Mouse (Mus musculus) E14TG2a.4 (cell line): Measurements from ENCODE around the gene Man2a1.

Source experiments
- H3K27me3 ChIP-seq: 2 replicates; pipeline ENCODE4 v1.6.1; 2014; ENCODE audit warnings: low read length, control low read depth; ENCODE audit not compliant: insufficient read depth
- H3K36me3 ChIP-seq: 2 replicates; pipeline ENCODE4 v1.6.1; 2014; ENCODE audit warnings: low read length, control low read depth; ENCODE audit not compliant: insufficient read depth
- H3K4me1 ChIP-seq: replicated peaks from 2 replicates; pipeline ENCODE4 v1.6.1; 2014; ENCODE audit warnings: low read depth, low read length, control low read depth
- H3K4me3 ChIP-seq: replicated peaks from 2 replicates; pipeline ENCODE4 v1.5.1; 2014; ENCODE audit warnings: mild to moderate bottlenecking, low read length
- H3K9me3 ChIP-seq: 2 replicates; pipeline ENCODE4 v1.6.1; 2014; ENCODE audit warnings: low read length, control low read depth
- CTCF ChIP-seq: conservative IDR thresholded peaks from 2 replicates; pipeline ENCODE4 v1.5.1; 2014; ENCODE audit warnings: low read length
- NANOG ChIP-seq: IDR thresholded peaks from 2 replicates; pipeline ENCODE4 v1.6.1; 2014; ENCODE audit warnings: borderline replicate concordance, low read length, mixed read lengths
- POU5F1 ChIP-seq: IDR thresholded peaks from 2 replicates; pipeline ENCODE4 v1.6.1; 2014; ENCODE audit warnings: low read length, borderline replicate concordance

Man2a1 gene

GRCm38 (mm10) chr17:64792076-64792475 lies 191.5 kb downstream of the Man2a1 start:
- Histone ChIP-seq H3K36me3 (no peaks in the 10 kb centered on the region), H3K4me3 (no peak overlapping the region)

DNA sequence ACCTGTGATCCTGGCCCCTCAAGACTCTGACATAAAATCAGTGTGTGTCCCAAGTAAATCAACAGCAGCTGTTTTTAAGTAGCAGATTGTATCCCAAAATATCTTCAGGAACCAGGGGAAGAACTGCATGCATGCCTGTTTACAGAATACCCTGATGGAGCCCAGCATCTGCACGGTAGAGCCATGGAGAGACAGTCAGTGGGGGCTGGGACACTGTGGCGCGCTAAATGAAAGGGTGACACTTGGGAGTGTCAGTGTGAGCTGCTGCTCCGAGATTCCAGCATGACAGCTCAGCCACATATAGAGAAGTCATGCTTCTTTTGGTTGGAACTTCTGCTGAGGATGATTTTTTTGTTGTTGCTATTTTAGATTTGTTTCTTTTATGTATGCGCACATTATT lies 192.1 kb downstream of the Man2a1 start:
- TF ChIP-seq POU5F1, result no peak
- no peak for TF ChIP-seq NANOG
- no peak for TF ChIP-seq CTCF
- Histone ChIP-seq H3K9me3 (no peaks in the 10 kb centered on the region), H3K4me3 (no peak overlapping the region), H3K36me3 (no peaks in the 10 kb centered on the region), H3K4me1 (peaks cover 18% of the 10 kb centered on the region; the same call in 1 of the 2 replicates), H3K27me3 (no peaks in the 10 kb centered on the region; the same call in 1 of the 2 replicates)

More at GRCm38 (mm10) chr17:64792076-64792475, 191.5 kb downstream of the Man2a1 start:
- no peak for TF ChIP-seq CTCF
- TF ChIP-seq POU5F1, result no peak
- TF ChIP-seq NANOG, result no peak
- H3K27me3 ChIP-seq, result no peaks in the 10 kb centered on the region; the same call in 1 of the 2 replicates
- peaks cover 18% of the 10 kb centered on the region; the same call in 1 of the 2 replicates for H3K4me1 ChIP-seq
- no peaks in the 10 kb centered on the region for H3K9me3 ChIP-seq

DNA sequence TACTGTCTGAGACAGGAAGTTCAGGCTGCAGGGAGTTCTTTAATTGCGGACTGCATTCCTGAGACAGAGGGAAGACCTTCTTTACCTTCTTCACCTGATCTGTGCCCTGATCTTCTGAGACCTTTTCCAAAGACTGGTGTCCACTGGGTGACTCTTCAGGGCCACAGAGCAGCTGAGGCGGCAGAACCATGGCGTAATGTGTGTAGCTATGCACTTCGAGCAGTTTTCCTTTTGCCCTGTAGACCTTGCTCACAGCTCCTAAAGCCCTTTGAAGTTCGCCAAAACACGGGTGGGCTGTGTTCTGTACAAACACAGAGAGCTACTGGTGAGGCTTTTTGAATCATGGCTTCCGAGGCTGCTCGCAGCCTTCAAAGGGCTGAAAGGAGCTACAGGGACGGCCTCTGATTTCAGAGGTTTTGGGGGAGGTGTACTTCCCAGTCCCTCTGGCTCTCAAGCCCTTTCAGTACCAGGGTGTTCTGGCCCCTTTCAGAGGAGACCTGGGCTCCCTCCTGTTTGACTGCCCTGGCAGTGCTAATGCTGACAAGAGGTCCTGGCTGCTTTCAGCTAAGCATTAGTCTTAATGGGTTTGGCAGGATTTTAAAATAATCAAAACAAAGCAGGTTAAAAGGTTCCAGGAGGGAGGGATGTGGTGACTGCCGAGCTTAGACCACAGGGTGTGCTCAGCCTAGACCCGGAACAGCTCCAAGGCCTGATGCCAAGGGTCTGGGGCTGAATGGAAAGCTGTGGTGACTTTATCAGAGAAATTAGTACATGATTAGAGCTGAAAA lies 201.8 kb downstream of the Man2a1 start:
- peaks cover 8% of the 10 kb centered on the region for H3K9me3 ChIP-seq
- TF ChIP-seq CTCF (no peak), NANOG (no peak), POU5F1 (no peak)
- peaks cover 20% of the 10 kb centered on the region for H3K4me1 ChIP-seq
- peaks cover 2% of the 10 kb centered on the region for H3K27me3 ChIP-seq
- H3K4me3 ChIP-seq, result no peak overlapping the region
- no peaks in the 10 kb centered on the region for H3K36me3 ChIP-seq

DNA sequence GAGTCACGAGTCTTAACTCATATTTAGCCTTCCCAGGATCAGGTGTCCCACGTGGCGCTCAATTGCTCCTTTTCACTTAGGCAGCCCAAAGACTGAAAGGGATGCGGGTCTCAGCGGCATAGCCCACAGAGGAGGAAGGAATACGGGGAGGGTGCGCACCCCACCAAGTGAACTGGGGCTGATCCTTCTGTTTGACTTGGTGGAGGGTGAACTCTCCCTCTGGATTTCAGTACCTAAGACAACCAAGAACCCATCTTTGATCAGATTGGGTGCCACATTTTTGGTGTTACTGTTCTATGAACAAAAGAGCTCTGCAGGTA lies 202.4 kb downstream of the Man2a1 start:
- TF ChIP-seq POU5F1 (no peak), NANOG (no peak), CTCF (no peak)

More for the DNA sequence above, 202.4 kb downstream of the Man2a1 start:
- Histone ChIP-seq H3K36me3 (no peaks in the 10 kb centered on the region), H3K4me1 (peaks cover 20% of the 10 kb centered on the region), H3K27me3 (peaks cover 2% of the 10 kb centered on the region), H3K9me3 (peaks cover 8% of the 10 kb centered on the region), H3K4me3 (no peak overlapping the region)
